Mouse (Mus musculus) olfactory bulb, adult 2 months (tissue): ENCODE measurements around the gene Ppdpf. TPM values are rescaled to one million over a fixed set of nuclear protein-coding genes. Genes with fewer than 3 reads are reported as not detected.

Experiments
- H3K27ac ChIP-seq: fragments of 200-500 bp; 2 replicates; pipeline ENCODE4 v1.5.1; 2012; ENCODE audit warnings: low read depth, low read length; ENCODE audit not compliant: insufficient read depth
- H3K4me1 ChIP-seq: fragments of 200-500 bp; 2 replicates; pipeline ENCODE4 v1.6.1; 2012; ENCODE audit warnings: low read length; ENCODE audit not compliant: control insufficient read depth, insufficient read depth
- H3K4me3 ChIP-seq: fragments of 200-500 bp; 2 replicates; pipeline ENCODE4 v1.5.1; 2012; ENCODE audit warnings: mild to moderate bottlenecking, low read depth, low read length, moderate library complexity; ENCODE audit not compliant: insufficient read depth
- CTCF ChIP-seq: fragments of 200-500 bp; IDR thresholded peaks from 2 replicates; pipeline ENCODE4 v1.5.1; 2012; ENCODE audit warnings: low read depth, mild to moderate bottlenecking, low read length, moderate library complexity; ENCODE audit not compliant: insufficient read depth
- POLR2A ChIP-seq: fragments of 200-500 bp; IDR thresholded peaks from 2 replicates; pipeline ENCODE4 v1.6.1; 2012; ENCODE audit warnings: mild to moderate bottlenecking, low read depth, low read length, moderate library complexity; ENCODE audit not compliant: insufficient read depth
- WGBS: fragments of 180-500 bp; shearing (Covaris S2); methylation state at CpG from one replicate; pipeline ENCODE4 v1.1.7; 2018; 5-methylcytosine and 5-hydroxymethylcytosine counted together
- polyA plus RNA-seq: library from polyadenylated mRNA; stranded (reverse); fragments of >200 nt; gene quantifications from 2 replicates; pipeline ENCODE4 v1.2.4, GENCODE M21; 2012; ENCODE audit warnings: low replicate concordance; ENCODE audit not compliant: missing spikeins, insufficient read depth, insufficient read length

Gene Ppdpf
- not detected in 2 replicates for polyA plus RNA-seq

- peaks cover 6% of the 10 kb centered on the region for H3K4me1 ChIP-seq
- H3K27ac ChIP-seq: peak within 1 kb of the TSS; percentile 84
- peak within 1 kb of the TSS; percentile 69 for H3K4me3 ChIP-seq
- WGBS: under 1% methylated on average over 64 of the region's 64 CpGs
- peak; percentile 7; the same call in 1 of the 2 replicates for TF ChIP-seq CTCF
- TF ChIP-seq POLR2A: peak; percentile 34; the same call in 1 of the 2 replicates
Measured at GRCm38 (mm10) chr2:181187121-181188000, at the start of gene Ppdpf. Ppdpf (plus strand) TSS chr2:181187247.

DNA sequence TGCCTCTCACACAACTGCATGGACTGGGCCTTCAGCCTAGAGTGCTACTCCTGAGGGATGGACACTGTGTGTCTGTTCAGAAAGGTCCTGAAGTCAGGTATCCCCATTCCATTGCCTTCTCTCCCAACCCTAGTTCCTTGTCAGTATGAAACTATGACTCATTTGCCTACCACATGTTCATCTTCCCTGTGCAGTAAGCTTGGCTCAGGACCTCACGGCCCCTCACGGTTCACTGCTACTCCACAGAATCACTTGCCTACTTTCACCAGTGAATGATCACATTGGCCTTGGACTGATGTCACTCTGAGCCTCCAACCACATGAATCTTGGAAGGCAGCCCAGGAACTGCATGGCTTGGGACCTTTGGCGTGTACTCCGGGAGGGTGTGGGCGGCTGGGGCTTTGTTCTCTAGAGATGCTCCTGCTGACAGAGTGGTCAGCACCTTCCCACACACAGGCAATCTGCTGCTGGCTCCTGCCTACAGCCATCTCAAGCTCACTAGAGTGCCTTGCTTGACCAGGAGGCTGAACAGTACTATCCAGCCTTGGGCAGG is 47.3 kb upstream of the Ppdpf start:
- Histone ChIP-seq H3K4me3 (no peak overlapping the region), H3K27ac (no peak overlapping the region), H3K4me1 (peaks cover 23% of the 10 kb centered on the region)
- 49% methylated on average over 5 of the region's 5 CpGs for WGBS
- no peak for TF ChIP-seq CTCF
- TF ChIP-seq POLR2A: no peak

DNA sequence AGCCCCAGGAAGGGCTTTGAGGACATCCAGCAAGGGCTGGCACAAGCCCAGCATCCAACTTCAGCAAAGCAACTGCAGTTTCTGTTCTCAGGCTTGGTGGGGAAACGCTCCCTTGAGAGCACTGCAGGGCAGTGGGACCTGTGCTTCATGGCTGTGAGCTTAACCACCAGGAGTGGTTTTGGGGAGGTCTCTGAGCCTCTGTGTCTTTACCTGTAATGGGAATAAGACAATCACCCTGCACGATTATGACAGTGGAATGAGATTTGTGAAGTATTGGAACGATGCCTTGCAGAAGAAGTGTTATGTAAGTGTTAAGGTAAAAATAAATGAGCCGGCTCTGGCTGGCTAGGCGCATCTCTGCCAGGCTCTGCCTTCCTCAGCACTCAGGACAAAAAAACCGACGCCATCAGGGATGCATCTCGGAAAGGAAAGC is 44.3 kb upstream of the Ppdpf start:
- Histone ChIP-seq H3K4me1 (peaks cover 22% of the 10 kb centered on the region), H3K27ac (peak overlapping the region; percentile 56; the same call in 1 of the 2 replicates), H3K4me3 (no peak overlapping the region)

GRCm38 (mm10) chr2:181143509-181144276 is 43.4 kb upstream of the Ppdpf start:
- Histone ChIP-seq H3K27ac (no peak overlapping the region), H3K4me3 (no peak overlapping the region), H3K4me1 (peaks cover 31% of the 10 kb centered on the region)
- TF ChIP-seq CTCF (no peak), POLR2A (no peak)
- WGBS: 59% methylated on average over 2 of the region's 2 CpGs

More for the DNA sequence above, 44.3 kb upstream of the Ppdpf start:
- no peak for TF ChIP-seq CTCF
- TF ChIP-seq POLR2A: no peak
- 32% methylated on average over 8 of the region's 8 CpGs for whole genome bisulfite sequencing

- TF ChIP-seq POLR2A: no peak
- TF ChIP-seq CTCF: no peak
- Histone ChIP-seq H3K27ac (no peak overlapping the region), H3K4me3 (no peak overlapping the region), H3K4me1 (peaks cover 34% of the 10 kb centered on the region)
- WGBS: 82% methylated on average over 2 of the region's 2 CpGs
Measured at GRCm38 (mm10) chr2:181144675-181145074, 42.4 kb upstream of the Ppdpf start.

DNA sequence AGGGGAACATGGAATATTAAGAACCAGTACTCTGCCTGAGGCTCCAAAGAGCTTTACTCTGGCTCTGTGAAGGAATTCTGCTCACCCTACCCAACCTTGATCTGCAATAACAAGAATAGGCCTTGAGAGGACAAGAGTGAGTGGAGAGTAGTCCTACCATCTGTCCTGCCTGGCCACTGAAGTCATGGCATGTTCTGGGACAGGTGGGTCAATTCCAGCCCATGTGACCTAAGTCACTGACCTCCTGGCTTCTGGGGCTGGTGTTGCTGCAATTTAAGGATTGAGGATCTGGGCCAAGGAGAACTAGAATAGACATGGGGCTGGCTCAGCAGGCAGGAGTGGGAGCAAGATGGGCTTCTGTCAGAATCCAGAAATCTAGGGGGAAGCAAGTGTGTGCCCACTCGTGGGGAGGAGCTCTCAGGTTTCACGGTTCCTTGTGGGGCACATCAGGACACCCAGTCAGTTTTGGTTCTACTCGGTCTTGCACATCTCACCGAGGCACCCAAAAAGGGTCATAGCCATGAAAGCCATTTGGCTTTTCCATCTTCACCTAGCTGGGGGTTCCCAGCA is 40.0 kb upstream of the Ppdpf start:
- Histone ChIP-seq H3K4me1 (peaks cover 49% of the 10 kb centered on the region), H3K4me3 (no peak overlapping the region), H3K27ac (no peak overlapping the region)
- TF ChIP-seq POLR2A: no peak
- no peak for TF ChIP-seq CTCF
- 45% methylated on average over 4 of the region's 4 CpGs for WGBS

DNA sequence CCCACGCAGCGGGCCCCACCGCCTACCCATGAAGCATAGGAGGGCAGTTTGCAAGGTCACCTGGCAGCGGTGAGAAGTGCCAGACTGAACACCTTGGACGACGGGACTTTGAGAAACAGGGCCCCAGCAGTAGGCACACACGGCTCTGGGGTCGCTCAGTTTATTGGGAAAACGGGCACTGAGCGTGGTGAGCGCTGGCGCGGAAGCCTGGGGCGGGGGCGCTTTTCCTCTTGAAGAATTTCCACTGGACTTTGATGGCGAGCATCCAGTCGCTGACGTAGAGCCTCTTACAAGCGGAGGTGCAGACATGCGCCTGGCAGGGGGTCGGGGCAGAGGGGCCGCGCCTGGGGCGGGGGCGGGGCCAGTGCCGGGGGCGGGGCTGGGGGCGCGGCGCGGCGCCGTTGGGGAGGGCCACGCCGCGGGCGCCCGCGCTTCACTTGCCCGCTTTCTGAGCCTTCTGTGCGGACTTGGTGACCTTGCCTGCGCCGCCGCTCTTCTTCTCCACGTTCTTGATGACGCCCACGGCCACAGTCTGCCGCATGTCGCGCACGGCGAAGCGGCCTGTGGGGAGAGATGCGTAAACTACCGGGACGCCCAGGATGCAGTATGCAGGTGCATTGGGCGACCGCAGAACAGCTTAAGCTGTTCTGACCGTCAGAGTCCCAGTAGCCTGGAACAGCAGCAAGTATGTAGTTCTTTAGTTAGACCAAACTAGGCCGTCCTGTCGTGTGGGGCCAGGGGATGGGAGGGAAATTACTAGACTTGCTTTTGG is 39.3 kb upstream of the Ppdpf start:
- 7% methylated on average over 61 of the region's 61 CpGs for WGBS
- no peak for TF ChIP-seq POLR2A
- TF ChIP-seq CTCF: no peak
- H3K4me3 ChIP-seq: peak overlapping the region; percentile 5; the same call in 1 of the 2 replicates
- H3K4me1 ChIP-seq: peaks cover 52% of the 10 kb centered on the region
- peak overlapping the region; percentile 7; the same call in 1 of the 2 replicates for H3K27ac ChIP-seq

DNA sequence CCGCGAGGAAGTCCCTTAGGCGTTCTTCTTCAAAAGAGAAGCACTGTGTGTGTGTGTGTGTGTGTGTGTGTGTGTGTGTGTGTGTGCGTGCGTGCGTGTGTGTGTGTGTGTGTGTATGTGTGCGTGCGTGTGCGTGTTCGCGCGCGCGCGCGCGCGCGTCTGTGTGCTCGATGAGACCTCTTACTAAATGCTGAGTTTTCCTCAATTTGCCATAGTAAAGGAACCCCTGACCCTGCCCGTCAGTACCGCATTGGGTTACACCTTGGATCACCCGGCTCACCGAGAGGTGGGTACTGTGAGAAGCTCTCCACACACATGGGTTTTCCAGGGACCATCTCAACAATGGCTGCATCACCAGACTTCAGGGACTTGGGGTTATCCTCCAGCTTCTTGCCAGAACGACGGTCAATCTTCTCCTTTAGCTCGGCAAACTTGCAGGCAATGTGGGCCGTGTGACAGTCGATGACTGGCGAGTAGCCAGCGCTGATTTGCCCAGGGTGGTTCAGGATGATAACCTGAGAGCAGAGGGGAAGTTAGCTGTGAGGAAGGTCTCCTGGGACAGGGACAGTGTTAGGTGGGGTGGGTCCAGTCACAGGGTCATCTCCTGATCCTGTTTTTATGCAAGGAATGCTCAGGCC is 38.6 kb upstream of the Ppdpf start:
- H3K4me3 ChIP-seq: no peak overlapping the region
- 12% methylated on average over 31 of the region's 31 CpGs for WGBS
- H3K4me1 ChIP-seq: peaks cover 55% of the 10 kb centered on the region
- no peak for TF ChIP-seq POLR2A
- TF ChIP-seq CTCF: no peak
- H3K27ac ChIP-seq: 0 out of 2 replicates have a peak overlapping the region, but pooled peaks have one; percentile 7
